Mouse (Mus musculus) liver, embryonic 11.5 days (tissue): ENCODE data around the gene Bst1. TPM values are rescaled to one million over a fixed set of nuclear protein-coding genes. Genes with fewer than 3 reads are reported as not detected.

Experiments
- ATAC-seq: fragments of 200-750 bp; cut with Nextera tagmentation; replicated peaks from 2 replicates; pipeline ENCODE4 v1.8.0; 2017; ENCODE audit warnings: moderate number of reproducible peaks, mild to moderate bottlenecking, moderate TSS enrichment, moderate library complexity; ENCODE audit not compliant: low FRiP score
- DNase-seq: peaks from one replicate; pipeline ENCODE4 v3.0.0-alpha.2; 2017; ENCODE audit warnings: low spot score
- H3K27ac ChIP-seq: fragments of 300-500 bp; sonication (generic); 2 replicates; pipeline ENCODE4 v1.5.1; 2014; ENCODE audit warnings: mild to moderate bottlenecking, low read depth, low read length, control low read depth
- H3K27me3 ChIP-seq: fragments of 300-500 bp; sonication (generic); replicated peaks from 2 replicates; pipeline ENCODE4 v1.6.1; 2014; ENCODE audit warnings: low read length, mixed read lengths; ENCODE audit not compliant: control insufficient read depth, insufficient read depth
- H3K36me3 ChIP-seq: fragments of 300-500 bp; sonication (generic); 2 replicates; pipeline ENCODE4 v1.6.1; 2014; ENCODE audit warnings: mild to moderate bottlenecking, low read length, moderate library complexity, mixed read lengths; ENCODE audit not compliant: control insufficient read depth, insufficient read depth
- H3K4me1 ChIP-seq: fragments of 300-500 bp; sonication (generic); replicated peaks from 2 replicates; pipeline ENCODE4 v1.6.1; 2014; ENCODE audit warnings: low read length, mixed read lengths; ENCODE audit not compliant: control insufficient read depth, insufficient read depth
- H3K4me2 ChIP-seq: fragments of 300-500 bp; sonication (generic); 2 replicates; pipeline ENCODE4 v1.6.1; 2014; ENCODE audit warnings: mild to moderate bottlenecking, control low read depth, moderate library complexity
- H3K4me3 ChIP-seq: fragments of 300-500 bp; sonication (generic); 2 replicates; pipeline ENCODE4 v1.5.1; 2014; ENCODE audit warnings: low read depth, low read length, control low read depth
- H3K9ac ChIP-seq: fragments of 300-500 bp; sonication (generic); 2 replicates; pipeline ENCODE4 v1.6.1; 2014; ENCODE audit warnings: low read depth, low read length, control low read depth
- H3K9me3 ChIP-seq: fragments of 300-500 bp; sonication (generic); 2 replicates; pipeline ENCODE4 v1.6.1; 2016; ENCODE audit warnings: low read length, inconsistent platforms, mixed read lengths; ENCODE audit not compliant: control insufficient read depth
- WGBS: fragments of 180-500 bp; shearing (Covaris S2); extraction: QIAGEN DNeasy Blood & Tissue Kit; methylation state at CpG from one replicate; pipeline ENCODE4 v1.1.7; 2014; 5-methylcytosine and 5-hydroxymethylcytosine counted together
- polyA plus RNA-seq: library from polyadenylated mRNA; unstranded; fragments of >200 nt; fragmentation: Nextera tagmentation; extraction: Ambion mirVana; gene quantifications from 2 replicates; pipeline ENCODE4 v1.2.1, GENCODE M21; 2014

The Bst1 gene
- polyA plus RNA-seq, 1 experiment from 2014 or later = 0.36 TPM

DNA sequence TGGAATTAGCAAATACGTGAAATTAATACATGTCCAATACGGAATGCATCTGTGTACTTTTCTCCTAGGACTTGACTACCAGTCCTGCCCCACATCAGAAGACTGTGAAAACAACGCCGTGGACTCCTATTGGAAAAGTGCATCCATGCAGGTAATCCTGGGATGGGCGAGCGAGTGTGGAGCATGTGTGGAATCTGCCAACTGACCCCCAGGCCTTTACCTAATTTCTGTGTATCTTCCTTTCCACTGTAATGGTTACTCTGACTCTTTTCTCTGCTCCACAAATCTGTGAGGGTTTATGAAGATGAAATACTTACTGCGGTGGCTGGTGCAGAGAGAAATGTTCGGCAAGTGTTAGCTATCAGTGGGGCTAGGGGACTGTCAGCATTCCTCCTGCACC is 3.5 kb downstream of the Bst1 start:
- 90% methylated on average over 8 of the region's 8 CpGs for WGBS

GRCm38 (mm10) chr5:43822824-43823223 is 4.1 kb downstream of the Bst1 start:
- no peaks in the 10 kb centered on the region for H3K27me3 ChIP-seq
- ATAC-seq (no peak), DNase-seq (no peak)
- no peak overlapping the region for H3K4me3 ChIP-seq
- H3K9ac ChIP-seq = no peak overlapping the region
- no peaks in the 10 kb centered on the region for H3K4me1 ChIP-seq
- H3K36me3 ChIP-seq = no peaks in the 10 kb centered on the region
- H3K4me2 ChIP-seq = no peak overlapping the region
- WGBS = 72% methylated on average over 3 of the region's 3 CpGs
- no peaks in the 10 kb centered on the region for H3K9me3 ChIP-seq
- H3K27ac ChIP-seq = no peak overlapping the region

More for the DNA sequence above, 3.5 kb downstream of the Bst1 start:
- H3K27ac ChIP-seq = no peak overlapping the region
- H3K27me3 ChIP-seq = no peaks in the 10 kb centered on the region
- no peaks in the 10 kb centered on the region for H3K4me1 ChIP-seq
- DNase-seq = no peak
- H3K4me3 ChIP-seq = no peak overlapping the region
- H3K36me3 ChIP-seq = no peaks in the 10 kb centered on the region
- H3K9ac ChIP-seq = no peak overlapping the region
- no peaks in the 10 kb centered on the region for H3K9me3 ChIP-seq
- no peak for ATAC-seq
- H3K4me2 ChIP-seq = no peak overlapping the region

GRCm38 (mm10) chr5:43824580-43824979 is 5.9 kb downstream of the Bst1 start:
- Histone ChIP-seq H3K27me3 (no peaks in the 10 kb centered on the region), H3K9ac (no peak overlapping the region), H3K9me3 (no peaks in the 10 kb centered on the region), H3K4me2 (no peak overlapping the region), H3K27ac (no peak overlapping the region), H3K36me3 (no peaks in the 10 kb centered on the region), H3K4me1 (no peaks in the 10 kb centered on the region), H3K4me3 (no peak overlapping the region)
- 78% methylated on average over 3 of the region's 3 CpGs for WGBS
- no peak for ATAC-seq
- DNase-seq = no peak

GRCm38 (mm10) chr5:43826883-43827282 is 8.2 kb downstream of the Bst1 start:
- H3K4me2 ChIP-seq = no peak overlapping the region
- 76% methylated on average over 2 of the region's 2 CpGs for WGBS

DNA sequence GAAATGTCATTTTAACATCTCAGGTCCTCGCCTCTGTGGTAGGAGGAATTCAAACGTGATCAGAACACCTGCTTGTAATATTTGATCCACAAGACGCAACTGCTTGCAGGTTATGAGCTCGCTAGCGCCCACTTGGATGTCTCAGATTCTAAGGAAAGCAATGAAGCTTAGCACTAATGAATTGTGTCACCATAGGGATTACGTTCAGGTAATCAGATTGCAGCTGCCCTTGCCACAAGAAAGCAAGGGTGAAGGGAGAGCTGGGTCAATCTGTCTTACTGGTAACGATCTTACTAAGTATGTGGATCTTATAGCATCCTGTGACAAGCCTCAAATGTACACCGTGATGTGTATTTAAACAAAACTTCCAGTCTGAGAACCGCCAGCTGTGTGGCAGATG is 8.7 kb downstream of the Bst1 start:
- H3K27ac ChIP-seq = no peak overlapping the region
- H3K9ac ChIP-seq = no peak overlapping the region
- no peak for DNase-seq
- 83% methylated on average over 9 of the region's 9 CpGs for WGBS
- H3K27me3 ChIP-seq = no peaks in the 10 kb centered on the region
- no peaks in the 10 kb centered on the region for H3K4me1 ChIP-seq
- H3K9me3 ChIP-seq = no peaks in the 10 kb centered on the region
- no peak overlapping the region for H3K4me3 ChIP-seq
- no peak for ATAC-seq
- no peak overlapping the region for H3K4me2 ChIP-seq
- H3K36me3 ChIP-seq = no peaks in the 10 kb centered on the region

More at GRCm38 (mm10) chr5:43826883-43827282, 8.2 kb downstream of the Bst1 start:
- DNase-seq (no peak), ATAC-seq (no peak)
- H3K9ac ChIP-seq = no peak overlapping the region
- no peaks in the 10 kb centered on the region for H3K9me3 ChIP-seq
- no peaks in the 10 kb centered on the region for H3K36me3 ChIP-seq
- H3K27ac ChIP-seq = no peak overlapping the region
- H3K4me3 ChIP-seq = no peak overlapping the region
- no peaks in the 10 kb centered on the region for H3K27me3 ChIP-seq
- no peaks in the 10 kb centered on the region for H3K4me1 ChIP-seq

DNA sequence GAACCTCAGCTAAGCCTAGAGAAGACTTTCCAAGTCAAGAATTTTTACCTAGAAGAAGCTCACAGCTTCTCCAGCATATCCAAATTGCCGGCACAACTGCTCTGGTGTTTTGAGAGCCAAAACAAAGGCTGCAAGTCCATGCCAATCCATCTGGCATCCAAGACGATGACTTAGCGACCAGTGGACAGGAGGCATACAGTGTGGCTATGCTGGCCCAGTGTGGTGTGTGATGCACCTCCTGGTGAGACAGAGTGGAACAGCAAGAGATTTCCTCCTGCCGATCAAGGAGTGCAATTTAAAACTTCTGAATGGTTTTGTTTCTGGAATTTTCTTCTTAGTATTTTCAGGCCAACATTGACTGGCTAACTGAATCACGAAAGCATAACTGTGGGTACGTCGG is 17.9 kb downstream of the Bst1 start:
- Histone ChIP-seq H3K4me2 (no peak overlapping the region), H3K27ac (no peak overlapping the region), H3K9me3 (no peaks in the 10 kb centered on the region), H3K36me3 (no peaks in the 10 kb centered on the region), H3K9ac (no peak overlapping the region), H3K4me3 (no peak overlapping the region), H3K27me3 (no peaks in the 10 kb centered on the region), H3K4me1 (no peaks in the 10 kb centered on the region)
- WGBS = 92% methylated on average over 7 of the region's 7 CpGs
- ATAC-seq (no peak), DNase-seq (no peak)

DNA sequence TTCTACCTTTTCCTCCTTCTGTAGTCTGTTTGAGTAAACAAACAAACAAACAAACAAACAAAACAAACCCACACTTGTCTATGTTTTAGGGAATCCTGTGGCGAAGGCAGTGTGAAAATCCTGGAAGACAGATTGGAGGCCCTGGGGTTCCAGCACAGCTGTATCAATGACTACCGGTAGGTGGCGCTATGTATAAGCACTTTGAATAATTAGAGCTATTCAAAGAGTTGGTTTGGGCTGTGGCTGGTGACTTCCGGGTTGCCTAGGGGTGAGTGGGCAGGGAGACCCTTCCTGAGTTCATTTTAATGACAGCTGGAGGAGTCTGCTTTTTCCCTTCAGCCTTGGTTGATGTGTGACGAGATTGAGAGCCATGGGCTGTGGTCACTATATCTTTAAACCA is 18.7 kb downstream of the Bst1 start:
- ATAC-seq (no peak), DNase-seq (no peak)
- H3K4me3 ChIP-seq = no peak overlapping the region
- no peaks in the 10 kb centered on the region for H3K36me3 ChIP-seq
- H3K4me2 ChIP-seq = no peak overlapping the region
- no peak overlapping the region for H3K27ac ChIP-seq
- H3K9ac ChIP-seq = no peak overlapping the region
- H3K9me3 ChIP-seq = no peaks in the 10 kb centered on the region
- no peaks in the 10 kb centered on the region for H3K27me3 ChIP-seq
- WGBS = 44% methylated on average over 5 of the region's 5 CpGs
- H3K4me1 ChIP-seq = no peaks in the 10 kb centered on the region; the same call in 1 of the 2 replicates

- H3K4me2 ChIP-seq = peak overlapping the region; percentile 27; the same call in 1 of the 2 replicates
- H3K9me3 ChIP-seq = no peaks in the 10 kb centered on the region
- ATAC-seq (peak; percentile 41; the same call in 1 of the 2 replicates), DNase-seq (no peak)
- H3K9ac ChIP-seq = no peak overlapping the region
- WGBS = 43% methylated on average over 11 of the region's 11 CpGs
- no peaks in the 10 kb centered on the region for H3K36me3 ChIP-seq
- no peak overlapping the region for H3K27ac ChIP-seq
- H3K27me3 ChIP-seq = no peaks in the 10 kb centered on the region
- no peaks in the 10 kb centered on the region; the same call in 1 of the 2 replicates for H3K4me1 ChIP-seq
- H3K4me3 ChIP-seq = no peak overlapping the region
Measured at GRCm38 (mm10) chr5:43841144-43842010, 22.7 kb downstream of the Bst1 start.

DNA sequence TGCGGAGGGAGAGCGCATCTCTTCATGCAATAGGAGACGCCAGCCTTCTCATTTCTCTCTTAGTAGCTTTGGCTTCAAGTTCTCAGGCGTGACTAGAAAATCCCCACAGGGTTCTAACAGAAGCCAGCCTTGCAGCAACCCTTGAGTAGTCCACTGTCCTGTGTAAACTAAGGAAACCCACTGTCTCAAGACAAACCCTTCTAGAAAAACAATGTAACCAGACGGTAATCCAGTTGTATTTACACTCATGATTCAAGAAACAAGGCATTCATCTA is 23.3 kb downstream of the Bst1 start:
- H3K4me2 ChIP-seq = peak overlapping the region; percentile 27; the same call in 1 of the 2 replicates
- 82% methylated on average over 5 of the region's 5 CpGs for WGBS
- no peaks in the 10 kb centered on the region for H3K9me3 ChIP-seq
- H3K27ac ChIP-seq = no peak overlapping the region
- DNase-seq (no peak), ATAC-seq (no peak)
- H3K4me1 ChIP-seq = no peaks in the 10 kb centered on the region; the same call in 1 of the 2 replicates
- H3K4me3 ChIP-seq = no peak overlapping the region
- H3K27me3 ChIP-seq = no peaks in the 10 kb centered on the region
- no peaks in the 10 kb centered on the region for H3K36me3 ChIP-seq
- no peak overlapping the region for H3K9ac ChIP-seq
